Mouse (Mus musculus) heart, adult 8-10 months (tissue): Measurements from ENCODE around the gene Tmem158. TPM values are rescaled to one million over a fixed set of nuclear protein-coding genes. Genes with fewer than 3 reads are reported as not detected.

Experiments used
- DNase-seq: peaks from one replicate; pipeline ENCODE4 v3.0.0; 2022; ENCODE audit warnings: low spot score
- total RNA-seq, 4 experiments: library from RNA; stranded (reverse); gene quantifications; 2 replicates each; pipeline ENCODE4 v1.2.4; 2022

Gene Tmem158
- total RNA-seq, 4 experiments from 2014 or later: 3.8 to 5.3 (median 4.5) TPM

- no peak for DNase-seq
Measured at GRCm38 (mm10) chr9:123247992-123248391, 12.6 kb downstream of the Tmem158 start.

DNA sequence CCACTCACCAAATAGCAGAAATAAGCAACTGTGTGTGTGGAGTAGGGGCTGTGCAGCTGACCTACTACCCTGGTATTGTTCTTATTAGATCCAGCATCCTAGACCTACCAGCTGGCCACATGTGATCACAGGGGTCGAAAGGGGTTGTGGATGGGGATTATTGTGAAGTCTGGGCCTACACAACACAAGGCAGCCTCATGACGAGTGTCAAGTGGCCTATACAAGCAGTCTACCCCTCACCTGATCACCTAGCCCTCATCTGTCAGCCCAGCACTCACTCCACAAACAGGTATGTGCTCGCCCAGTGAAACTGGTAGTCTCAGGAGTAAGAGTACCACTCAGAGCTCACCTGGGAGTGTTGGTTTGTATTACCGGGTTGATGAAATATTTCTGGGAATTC lies 15.4 kb downstream of the Tmem158 start:
- no peak for DNase-seq

GRCm38 (mm10) chr9:123243988-123244387 lies 16.6 kb downstream of the Tmem158 start:
- DNase-seq: no peak

GRCm38 (mm10) chr9:123241191-123241590 lies 19.4 kb downstream of the Tmem158 start:
- no peak for DNase-seq

DNA sequence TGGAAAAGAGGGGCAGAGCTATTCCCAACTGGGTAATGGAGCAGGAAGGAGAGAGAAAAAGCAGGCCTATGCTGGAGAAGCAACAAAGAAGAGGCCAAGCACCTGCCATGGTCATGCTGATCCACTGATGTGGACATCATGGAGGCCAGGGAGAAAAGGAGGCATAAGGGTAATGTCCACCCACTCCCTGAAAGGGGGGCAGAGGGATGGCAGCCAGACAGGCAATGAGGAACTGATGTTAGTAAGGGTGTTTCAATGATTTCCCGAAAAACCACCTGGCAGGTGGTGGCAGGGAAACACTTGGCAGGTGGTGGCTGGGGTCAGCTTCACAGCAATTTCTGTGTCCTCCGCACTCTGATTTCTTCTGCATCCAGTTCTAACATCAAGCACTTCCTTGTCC lies 19.8 kb downstream of the Tmem158 start:
- no peak for DNase-seq

DNA sequence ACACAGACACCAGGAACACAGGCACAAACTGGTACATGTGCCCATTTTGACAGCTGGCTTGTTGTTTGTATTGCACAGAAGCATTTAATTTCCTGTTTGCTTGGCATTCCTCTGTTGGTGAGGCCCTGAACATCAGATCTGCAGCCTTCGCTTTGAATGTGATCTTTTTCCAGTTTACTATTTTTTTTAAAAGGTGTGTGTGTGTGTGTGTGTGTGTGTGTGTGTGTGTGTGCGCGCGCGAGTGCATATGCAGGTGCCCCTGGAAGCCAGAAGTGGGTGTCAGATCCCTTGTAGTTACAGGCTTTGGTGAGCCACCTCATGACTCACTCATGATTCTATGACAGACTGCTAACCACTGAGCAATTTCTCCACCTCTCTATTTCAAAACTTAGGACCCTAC lies 20.3 kb downstream of the Tmem158 start:
- DNase-seq: no peak

DNA sequence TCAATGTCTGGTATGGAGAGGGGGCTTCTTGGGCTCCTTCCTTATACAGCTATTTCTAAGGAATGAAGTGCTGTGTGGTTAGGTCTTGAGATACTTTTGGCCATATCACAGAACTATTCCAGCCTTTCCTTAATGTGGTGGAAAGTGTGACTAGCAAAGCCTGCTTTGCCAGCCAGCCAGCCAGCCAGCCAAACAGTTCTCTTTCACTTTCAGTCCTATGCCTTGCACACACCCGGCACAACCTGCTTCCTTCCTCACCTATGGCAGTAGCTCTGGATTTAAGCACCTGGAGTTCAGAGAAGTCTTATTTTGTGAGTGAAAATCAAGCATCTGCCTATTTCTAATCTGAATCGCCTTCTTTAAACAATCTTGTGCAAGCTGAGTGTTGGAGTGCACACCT lies 20.9 kb downstream of the Tmem158 start:
- DNase-seq: no peak

DNA sequence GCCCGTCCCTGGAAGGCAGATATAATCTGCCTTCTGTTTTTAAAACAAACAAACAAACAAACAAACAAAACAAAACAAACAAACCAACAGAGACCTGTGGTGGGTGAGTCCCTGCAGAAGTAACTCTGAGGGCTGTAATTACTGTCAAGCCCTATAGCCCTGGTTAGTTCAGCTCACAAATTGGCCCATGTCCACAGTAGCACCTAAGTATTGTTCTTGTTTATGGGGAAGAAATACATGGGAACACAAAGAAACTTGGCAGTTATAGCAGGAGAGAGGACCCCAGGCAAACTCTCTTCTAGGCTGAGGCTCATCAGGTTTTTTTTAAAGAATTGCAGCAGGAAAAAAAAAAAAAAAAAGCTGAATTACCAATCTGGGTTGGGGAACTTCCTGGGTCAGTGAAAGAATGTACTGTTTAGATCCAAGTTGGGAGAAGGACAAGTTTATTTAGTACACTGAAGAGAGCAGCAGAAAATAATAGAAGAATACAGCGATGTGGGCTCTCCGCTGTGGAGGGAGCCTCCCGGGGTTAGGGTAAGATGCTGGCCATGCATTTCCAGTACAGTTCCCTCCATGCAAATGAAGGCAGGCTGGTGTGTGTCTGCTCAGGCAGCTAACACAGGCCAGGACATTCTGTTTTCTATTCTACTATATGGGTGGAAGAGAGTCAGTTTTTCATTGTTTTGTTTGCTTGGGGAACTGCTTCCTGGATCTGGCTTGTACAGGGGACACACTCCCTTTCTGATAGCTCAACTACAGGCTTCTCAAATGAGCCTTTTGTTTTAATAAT lies 22.1 kb downstream of the Tmem158 start:
- DNase-seq: no peak

DNA sequence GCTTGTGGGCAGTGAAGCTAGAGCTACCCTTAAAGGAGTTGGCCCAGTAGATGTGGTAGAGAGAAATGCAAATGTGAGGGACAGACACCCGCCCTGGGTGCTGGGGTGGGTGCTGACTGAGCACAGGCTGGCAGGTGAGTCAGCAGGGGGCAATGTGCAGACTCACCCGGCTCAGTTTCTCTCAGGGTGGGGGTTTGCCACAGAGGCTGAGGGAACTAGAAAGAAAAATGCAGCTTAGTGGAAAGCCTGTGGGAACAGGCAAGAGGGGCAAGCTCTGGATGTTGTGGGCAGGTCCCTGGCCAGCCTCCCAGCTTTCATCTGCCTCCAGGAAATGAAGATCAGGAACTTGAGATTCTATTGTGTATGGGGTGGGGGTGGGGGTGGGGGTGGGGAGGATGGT lies 22.8 kb downstream of the Tmem158 start:
- DNase-seq: peak; percentile 61

DNA sequence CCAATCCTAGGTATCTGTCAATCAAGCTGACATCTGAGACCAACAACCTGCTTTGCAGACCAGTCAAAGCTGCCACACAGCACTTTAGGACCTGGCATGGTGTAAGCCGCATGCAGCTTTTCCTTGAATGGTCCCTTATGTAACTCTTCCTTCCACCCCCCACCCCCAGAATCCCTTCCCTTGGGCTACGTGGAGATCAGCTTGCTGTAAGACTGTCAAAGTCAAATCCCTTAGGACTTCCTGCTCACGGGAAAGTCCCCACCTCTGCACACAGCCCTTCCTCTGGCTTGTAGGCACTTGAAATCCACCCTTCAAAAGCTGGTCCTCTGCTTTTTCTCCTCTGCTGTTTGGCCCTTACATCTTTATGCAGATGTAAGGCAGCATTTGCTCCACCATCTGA lies 24.9 kb downstream of the Tmem158 start:
- DNase-seq: no peak

DNA sequence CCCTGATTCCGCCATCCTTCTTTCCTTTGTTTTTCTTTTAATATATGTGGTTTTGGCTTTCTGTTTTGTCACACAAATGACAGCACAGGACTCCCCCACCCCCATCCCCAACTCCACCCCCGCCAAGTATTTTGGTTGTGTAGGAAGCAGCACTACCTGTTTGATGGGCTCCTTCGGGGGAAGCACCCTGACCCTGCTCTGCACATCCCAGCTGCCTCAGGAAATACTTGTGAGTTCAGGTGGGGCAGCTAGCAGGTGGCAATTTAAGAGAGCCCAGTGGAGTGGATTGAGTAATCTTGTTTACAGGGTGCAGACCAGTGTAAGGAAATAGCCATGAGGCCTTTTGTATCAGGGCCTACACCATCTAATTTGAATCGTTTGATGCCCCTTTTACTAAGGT lies 30.7 kb downstream of the Tmem158 start:
- no peak for DNase-seq

DNA sequence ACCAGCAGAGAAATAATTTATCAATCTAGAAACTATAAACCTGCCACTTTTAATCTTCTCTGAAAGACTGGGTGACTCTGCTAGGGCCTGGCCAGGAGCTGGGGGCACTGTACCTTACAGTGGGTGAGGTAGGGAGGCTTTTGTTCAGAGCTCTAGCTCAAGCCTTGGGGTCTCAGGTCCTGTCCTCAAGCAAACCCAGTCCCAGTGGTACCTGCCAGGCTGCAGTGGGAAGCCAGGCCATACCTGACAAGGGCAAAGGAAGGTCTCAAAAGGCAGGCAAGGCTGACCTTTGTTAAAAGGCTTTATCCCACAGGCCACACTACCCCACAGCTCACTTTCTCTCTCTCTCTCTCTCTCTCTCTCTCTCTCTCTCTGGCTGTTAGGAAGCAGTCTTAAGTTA lies 31.9 kb downstream of the Tmem158 start:
- DNase-seq: no peak

- no peak for DNase-seq
Measured at GRCm38 (mm10) chr9:123227106-123227750, 33.3 kb downstream of the Tmem158 start.

DNA sequence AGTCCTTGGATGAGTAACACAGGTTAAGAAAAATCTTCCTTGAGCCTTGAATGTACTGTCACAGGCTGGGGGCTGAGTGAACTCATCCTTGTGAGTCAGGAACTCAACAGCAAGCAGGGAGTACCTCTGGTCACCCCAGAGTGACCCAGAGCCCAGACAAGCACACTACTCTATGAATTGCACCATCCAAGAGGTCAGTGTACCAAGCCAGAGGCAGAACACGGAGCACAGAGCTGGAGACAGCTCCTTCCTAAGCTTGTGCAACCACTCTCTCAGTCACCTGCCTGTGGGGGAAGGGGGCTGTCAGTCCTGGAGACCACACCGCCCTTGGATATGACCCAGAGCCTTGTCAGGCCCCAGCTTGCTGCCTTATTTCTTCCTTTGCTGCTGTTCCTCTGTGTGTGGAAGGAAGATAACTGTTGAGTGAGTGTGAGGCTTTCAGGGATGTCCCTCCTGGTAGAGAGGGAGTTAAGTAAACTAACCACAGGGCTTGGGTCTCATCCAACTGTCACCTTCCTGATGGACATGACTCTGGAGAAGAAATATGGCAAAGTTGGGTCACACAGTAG lies 35.6 kb downstream of the Tmem158 start:
- no peak for DNase-seq

DNA sequence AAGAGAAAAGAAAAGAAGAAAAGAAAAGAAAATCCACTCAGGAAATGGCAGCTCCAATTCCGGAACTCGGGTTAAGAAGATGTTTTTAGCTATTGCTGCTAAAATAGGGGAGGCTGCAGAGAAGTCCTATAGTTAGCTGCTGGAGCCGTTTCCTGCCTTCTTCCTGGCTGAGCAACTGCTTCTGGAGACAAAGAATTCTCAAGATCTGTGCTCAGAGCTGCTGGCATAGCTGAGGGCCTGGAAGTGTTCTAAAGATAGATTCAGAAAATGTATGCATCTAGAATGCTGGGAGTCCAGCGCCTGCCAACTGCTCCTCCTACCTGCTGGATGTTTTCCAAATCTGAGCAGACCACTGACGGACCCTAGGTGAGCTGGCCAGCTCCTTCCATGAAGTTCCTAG lies 40.7 kb downstream of the Tmem158 start:
- DNase-seq: no peak

DNA sequence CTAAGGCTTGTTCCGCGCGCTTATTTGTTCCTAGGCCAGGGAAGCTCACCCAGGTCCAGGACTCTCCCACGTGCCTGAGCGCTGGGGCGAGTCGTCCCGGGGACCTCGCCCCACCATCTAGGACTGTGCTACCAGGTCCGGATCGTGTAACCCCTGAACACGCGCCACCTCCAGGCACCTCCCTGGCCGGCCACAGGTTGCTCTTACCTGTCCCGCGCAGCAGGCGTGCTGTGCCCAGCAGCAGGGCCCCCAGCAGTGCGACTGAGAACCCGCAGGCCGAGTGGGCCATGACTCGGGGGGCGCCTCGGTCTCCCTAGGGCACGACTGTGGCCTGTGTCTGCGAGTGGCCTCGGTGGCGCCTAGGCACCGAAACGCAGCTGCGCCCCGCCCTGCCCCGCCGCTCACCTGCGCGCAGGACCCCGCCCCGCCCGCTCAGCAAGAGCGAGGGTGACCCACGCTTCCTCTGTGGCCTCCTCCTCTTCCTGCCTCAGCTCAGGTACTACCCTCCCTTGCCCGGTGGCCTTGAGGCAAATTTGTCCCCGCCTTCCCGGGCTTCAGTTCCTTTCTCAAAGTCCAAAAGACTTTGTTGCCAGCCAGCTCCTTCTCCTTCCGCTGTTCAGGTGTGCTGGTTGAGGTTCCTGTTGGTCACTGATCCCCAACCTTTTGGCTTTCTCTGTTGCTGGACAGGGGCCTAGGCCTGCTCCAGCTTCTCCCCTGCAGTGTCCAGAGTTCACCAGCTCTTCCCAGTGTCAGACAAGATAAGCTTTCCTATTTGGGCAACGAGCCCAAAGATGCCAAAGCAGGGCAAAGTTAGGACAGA lies 44.7 kb downstream of the Tmem158 start, which contains the start of gene Cdcp1:
Gene Cdcp1 (minus strand): TSS at position 418 of the 820 bp plus-strand sequence.
- DNase-seq: no peak

DNA sequence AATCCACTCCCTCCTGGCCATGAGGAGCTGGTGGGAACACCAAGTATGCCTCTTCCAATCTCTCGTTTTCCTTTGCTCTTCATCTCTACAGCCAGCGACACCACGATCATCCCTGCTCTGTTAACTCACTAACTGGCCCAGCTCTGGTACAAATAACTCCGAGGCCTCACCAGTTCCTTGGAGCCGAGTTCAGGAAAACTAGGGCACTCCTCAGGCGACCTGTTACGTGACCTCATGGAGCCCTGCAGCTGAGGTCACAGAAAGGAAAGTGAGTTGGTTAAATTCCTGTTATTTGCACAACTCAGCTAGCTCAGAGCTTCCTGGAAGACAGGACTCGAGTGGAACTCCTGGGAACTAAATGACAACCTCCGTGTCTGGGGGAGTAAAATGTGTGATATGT lies 47.2 kb downstream of the Tmem158 start:
- no peak for DNase-seq

Other genes starting within 250 kb of the Tmem158 start
- gene Tmem42, start 239.4 kb downstream of the Tmem158 start, total RNA-seq: 10 to 100 TPM; 11.0 to 14.5 (median 13.6) TPM
- gene Tgm4, start 226.0 kb downstream of the Tmem158 start, total RNA-seq: not detected
- gene Zdhhc3, start 147.6 kb downstream of the Tmem158 start, total RNA-seq: 10 to 100 TPM; 39.8 to 46.0 (median 43.6) TPM
- 10 to 100 TPM; 25.0 to 27.2 (median 27.0) TPM for gene Exosc7, start 147.5 kb downstream of the Tmem158 start, total RNA-seq
- 10 to 100 TPM; 37.7 to 48.5 (median 38.6) TPM for gene Clec3b, start 109.8 kb downstream of the Tmem158 start, total RNA-seq
- under 1 TPM; 0.11 to 0.28 (median 0.20) TPM for gene Cdcp1, start 44.7 kb downstream of the Tmem158 start, total RNA-seq
- 100 to 1,000 TPM in 1 of 4 experiments, 10 to 100 TPM in 3; 34.5 to 140 (median 60.6) TPM for gene Lars2, start 106.2 kb upstream of the Tmem158 start, total RNA-seq
- 10 to 100 TPM; 34.0 to 52.2 (median 36.9) TPM for gene Limd1, start 217.9 kb upstream of the Tmem158 start, total RNA-seq